Mouse (Mus musculus) B cell, adult 2 months (primary cell): ENCODE results near the gene Tm7sf2.
"Not testable (repeated sequence)": the region's sequence is repeated elsewhere in the genome, so short reads cannot be mapped to it uniquely, and the experiment has no call there.

Source experiments
- DNase-seq, 2 experiments: peaks; one replicate each; pipeline ENCODE4 v3.0.0; 2022

Tm7sf2 gene

DNA sequence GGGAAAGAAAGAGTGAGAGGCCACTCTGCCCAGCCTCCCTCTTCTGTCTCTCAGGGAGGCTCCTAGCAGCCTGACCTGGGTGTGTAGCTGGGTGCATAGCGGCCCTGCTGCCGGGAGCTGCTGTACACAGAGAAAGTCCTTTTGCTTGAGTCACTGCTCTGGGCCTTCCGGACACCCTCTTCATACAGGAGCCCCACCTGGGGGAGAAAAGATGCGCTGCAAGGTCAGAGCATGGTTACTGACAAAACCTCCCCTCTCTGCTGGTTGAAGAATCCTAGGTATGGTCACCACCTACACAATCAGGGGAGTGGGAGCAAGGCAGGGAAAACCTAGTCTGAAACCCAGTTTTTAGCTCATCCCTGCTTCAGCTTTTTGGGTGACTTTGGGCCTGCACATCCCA lies 778 bp upstream of the Tm7sf2 start:
- DNase-seq: peak; percentile 50 to 54

- peak; percentile 91 for DNase-seq
These were observed 1.0 kb downstream of the Tm7sf2 start for GRCm38 (mm10) chr19:6067011-6067723.

- no peak for DNase-seq
These were observed 1.6 kb downstream of the Tm7sf2 start for GRCm38 (mm10) chr19:6066571-6066970.

GRCm38 (mm10) chr19:6063081-6063480 lies 5.1 kb downstream of the Tm7sf2 start:
- DNase-seq: no peak

DNA sequence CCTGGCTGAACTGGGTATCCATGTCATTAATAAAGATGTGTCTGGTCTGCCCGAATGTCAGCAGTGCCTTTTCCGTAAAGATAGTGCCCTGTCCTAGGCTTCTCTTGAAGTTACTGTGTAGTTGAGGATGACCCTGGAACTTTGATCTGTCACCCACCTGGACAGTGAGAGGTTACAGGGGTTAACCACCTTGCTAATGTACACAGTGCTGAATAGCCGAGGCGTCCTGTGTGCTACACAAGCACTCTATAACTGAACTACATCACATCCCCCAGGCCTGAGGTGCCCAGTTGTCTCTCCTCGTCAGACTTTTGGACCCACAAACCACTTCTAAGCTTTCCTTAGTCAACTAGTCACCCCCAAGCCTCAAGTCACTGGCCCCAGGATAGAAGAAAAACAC lies 5.8 kb downstream of the Tm7sf2 start:
- no peak for DNase-seq

DNA sequence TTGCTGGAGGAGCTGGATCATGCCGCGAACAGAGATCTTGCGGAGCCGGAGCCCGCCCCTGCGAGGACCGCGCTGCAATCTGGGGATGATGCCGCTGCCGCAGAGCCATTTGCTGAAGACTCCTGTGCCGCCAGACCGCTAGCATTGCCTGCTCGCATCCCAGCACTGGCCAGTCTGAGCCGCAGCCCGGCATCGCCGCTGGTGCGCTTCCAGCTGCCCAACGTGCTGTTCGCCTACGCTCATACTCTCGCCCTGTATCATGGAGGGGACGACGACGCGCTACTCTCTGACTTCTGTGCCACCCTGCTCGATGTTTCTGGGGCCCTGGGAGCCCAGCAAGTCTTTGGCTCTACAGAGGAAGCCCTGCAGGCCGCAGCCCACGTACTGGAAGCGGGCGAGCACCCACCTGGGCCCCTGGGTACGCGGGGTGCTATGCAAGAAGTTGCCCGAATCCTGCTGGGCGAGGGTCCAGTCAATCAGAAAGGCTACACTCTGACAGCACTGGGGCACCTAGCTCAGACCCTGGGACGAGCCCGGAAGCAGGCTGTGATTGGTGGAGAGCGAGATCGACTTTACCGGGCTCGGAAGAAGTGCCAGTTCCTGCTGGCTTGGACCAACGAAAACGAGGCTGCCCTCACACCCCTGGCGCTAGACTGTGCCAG lies 6.4 kb downstream of the Tm7sf2 start:
- peak; percentile 50 to 55 for DNase-seq

- DNase-seq: peak; percentile 93 to 95
These were observed 7.1 kb downstream of the Tm7sf2 start, which contains the start of gene Znhit2 for GRCm38 (mm10) chr19:6061021-6061533. TSS of gene Znhit2 (plus strand) at chr19:6061192.

DNA sequence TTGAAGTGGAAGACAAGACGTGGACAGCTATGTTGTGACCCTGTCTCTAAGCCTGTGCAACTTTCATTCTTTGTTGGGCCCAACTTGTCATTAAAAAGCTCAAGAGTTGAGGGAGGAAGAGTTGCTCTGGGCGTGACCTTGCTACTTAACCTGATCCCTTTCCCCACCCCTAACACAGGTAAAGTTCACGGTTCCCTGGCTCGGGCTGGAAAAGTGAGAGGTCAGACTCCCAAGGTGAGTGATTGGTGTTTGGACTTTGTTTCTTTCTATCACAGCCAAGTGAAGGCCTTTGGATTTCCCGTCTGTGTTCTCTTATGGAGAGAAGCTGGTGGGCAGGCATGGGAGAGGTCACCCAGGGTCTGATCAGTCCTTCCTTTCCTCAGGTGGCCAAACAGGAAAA lies 9.2 kb downstream of the Tm7sf2 start:
- DNase-seq: no peak

DNA sequence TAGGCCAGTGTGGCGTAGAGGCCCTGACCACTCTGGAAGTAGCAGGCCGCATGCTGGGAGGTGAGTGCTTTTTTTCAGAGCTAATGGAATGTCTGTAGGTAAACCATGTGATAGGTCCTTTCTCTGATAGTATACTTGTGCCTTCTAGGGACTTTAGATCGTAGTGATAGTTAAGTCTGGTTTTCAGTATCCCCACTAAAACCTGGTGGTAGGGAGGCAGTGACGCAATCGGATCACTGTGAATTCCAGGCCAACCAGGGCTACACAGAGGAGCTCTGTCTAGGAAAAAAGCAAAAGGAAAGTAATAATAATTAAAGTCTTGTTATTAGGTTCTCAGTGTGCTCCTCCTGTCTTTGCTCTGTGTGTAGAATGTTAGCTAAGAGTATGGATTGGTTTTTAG lies 9.7 kb downstream of the Tm7sf2 start:
- no peak for DNase-seq

DNA sequence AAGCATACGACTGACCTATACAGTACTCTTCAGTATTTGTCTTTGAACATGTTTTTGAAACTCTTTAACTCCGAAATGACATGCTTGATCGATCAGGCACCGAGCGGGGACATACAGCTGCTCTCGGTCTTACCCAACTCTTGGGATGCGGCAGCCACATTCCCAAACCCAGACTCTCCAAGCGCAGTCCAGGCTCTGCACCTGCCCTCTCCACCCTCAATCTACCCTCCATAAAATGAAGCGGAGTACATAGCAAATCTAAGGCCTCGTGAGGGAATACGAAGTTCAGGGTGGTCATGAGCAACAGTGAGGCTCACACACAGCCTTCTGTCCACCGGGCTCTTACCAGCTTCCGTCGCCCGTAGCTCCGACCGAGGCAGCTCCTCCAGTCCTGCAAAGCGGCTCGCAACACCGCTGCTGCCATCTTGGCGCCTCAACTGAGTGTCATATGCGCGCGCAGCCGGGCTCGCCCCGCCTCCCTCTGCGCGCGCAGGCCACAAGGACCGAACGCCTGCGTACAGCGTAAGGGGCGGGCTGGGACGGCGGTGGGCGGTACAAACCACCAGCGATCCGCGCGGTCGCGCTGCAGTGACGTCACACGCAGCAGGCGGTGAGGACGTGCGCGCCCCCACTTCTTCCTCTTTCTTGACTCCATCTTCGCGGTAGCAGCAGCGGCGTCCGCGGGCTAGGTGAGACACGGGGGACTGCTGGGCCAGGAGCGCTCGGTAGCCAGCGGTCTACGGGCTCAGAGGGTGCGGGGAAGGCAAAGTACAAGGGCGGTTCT lies 10.7 kb downstream of the Tm7sf2 start, which contains the start of the genes Mrpl49 and Fau:
Gene Mrpl49, minus strand, starts transcription at position 473 of the 784 bp plus-strand sequence.
Gene Fau, plus strand, starts transcription at position 532 of the 784 bp plus-strand sequence.
- peak; percentile 99 for DNase-seq

DNA sequence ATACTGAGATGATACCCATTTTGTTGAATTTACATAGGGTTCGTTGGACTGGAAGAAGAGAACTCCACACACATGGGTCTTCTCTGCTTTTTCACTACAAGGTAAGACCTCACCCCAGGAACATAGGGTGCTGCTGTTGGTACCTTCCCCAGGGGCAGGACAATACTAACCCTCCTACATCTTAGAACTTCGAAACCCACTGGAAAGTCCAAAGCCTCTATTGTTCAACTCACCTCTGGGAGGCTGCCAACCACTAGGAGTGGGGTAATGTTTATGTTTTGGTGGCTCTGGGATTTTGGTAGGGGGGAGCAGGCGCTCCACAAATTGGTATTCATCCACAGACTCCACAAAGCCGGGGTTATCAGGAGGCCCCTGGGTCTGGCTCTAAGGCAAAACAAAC lies 11.5 kb downstream of the Tm7sf2 start:
- DNase-seq: no peak

GRCm38 (mm10) chr19:6054296-6054695 lies 13.9 kb downstream of the Tm7sf2 start:
- DNase-seq: no peak

DNA sequence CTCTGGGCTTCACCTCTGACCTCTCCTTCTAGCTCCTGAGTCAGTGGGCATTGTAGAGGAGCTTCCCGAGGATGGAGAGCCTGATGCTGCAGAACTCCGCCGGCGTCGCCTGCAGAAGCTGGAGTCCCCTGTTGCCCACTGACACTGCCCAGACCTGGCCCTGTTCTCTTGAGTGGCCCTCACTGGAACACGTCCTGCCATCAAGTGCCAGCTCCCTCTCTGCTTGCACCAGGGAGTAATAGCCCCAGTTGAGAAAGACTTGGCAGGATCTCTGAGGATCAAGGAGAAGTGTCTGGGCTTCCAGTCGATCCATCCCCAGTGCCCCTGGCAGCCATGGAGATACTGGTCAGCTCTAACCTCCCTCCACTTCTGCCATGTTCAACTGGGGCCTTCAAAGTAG lies 15.7 kb downstream of the Tm7sf2 start:
- DNase-seq: no peak

DNA sequence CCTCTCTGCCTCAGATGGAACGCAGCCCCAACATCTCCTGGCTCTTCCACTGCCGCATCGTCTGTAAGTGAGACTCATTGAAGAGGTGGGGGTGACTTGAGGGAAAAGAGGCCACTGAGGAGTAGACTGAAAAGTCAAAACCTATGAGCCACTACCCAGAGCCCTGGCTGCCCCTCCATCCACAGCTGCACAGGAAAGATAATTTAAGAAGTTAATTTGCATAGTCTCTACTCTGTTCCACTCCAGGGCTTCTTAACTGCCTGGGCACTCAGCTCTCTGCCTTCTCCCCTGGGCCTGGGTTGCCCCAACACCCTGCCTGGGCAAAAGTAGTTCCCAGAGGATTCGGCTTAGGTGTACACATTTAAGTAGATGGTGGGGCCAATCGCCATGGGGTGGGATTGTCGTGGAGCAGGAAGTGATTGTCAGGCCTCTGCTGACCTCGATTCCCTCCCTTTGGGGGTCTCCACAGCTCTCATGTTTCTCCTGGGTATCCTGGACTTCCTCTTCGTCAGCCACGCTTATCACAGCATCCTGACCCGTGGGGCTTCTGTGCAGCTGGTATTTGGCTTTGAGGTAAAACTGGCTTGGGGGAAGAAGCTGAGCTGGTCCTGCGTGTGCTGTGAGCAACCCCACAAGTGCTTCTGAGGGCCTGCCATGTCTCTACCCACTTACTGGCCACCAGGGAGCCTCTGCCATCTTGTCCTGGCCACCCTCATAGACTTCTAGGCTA lies 19.3 kb downstream of the Tm7sf2 start:
- peak; percentile 71 to 72 for DNase-seq

- DNase-seq: no peak
These were observed 20.3 kb downstream of the Tm7sf2 start for GRCm38 (mm10) chr19:6047899-6048166.

- DNase-seq: peak in 1 of 2 experiments; percentile 35
These were observed 20.8 kb downstream of the Tm7sf2 start for GRCm38 (mm10) chr19:6047154-6047898.

DNA sequence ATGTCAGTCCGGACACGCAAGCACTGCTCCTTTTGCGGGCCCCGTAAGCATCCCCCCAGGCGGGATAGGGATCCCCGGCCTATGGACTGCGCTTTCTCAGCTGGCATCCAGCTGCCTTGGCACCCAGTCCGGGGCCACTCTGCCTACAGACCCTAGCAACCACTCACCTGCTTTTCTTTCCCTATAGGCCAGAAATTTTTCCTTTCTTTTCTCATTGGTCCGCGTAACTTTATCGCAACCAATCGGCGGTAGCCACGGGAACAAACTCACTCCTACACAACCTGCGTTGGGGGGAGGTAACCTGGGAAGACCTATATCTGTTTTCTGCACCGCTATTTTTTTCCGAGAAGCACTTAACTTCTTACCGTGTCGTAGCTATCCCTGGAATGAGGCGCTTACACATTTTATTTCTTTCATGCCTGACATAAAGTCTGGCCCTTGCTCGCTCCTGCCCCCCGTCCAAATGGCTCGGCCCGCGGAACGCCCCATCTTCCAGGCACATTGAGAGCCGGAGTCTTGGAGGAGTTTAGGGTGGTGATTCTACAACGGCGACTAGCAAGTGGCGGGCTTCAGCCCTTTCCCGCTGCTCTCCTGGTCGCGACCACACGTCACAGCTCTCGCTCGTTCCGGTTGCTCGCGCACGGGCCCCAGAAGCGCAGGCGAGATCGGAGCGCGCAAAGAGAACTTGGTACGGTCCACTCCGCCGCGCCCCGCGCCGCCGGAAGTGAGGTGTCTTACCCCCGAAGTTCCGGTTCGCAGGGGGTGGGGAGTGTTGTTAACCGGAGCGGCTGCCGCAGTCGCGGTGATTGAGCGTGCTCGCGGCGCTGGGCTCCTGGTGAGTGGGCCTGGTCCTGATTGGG lies 21.6 kb downstream of the Tm7sf2 start, which contains the start of gene Syvn1:
Gene Syvn1, plus strand, starts transcription at position 283 of the 860 bp plus-strand sequence.
- DNase-seq: peak; percentile 89 to 92

DNA sequence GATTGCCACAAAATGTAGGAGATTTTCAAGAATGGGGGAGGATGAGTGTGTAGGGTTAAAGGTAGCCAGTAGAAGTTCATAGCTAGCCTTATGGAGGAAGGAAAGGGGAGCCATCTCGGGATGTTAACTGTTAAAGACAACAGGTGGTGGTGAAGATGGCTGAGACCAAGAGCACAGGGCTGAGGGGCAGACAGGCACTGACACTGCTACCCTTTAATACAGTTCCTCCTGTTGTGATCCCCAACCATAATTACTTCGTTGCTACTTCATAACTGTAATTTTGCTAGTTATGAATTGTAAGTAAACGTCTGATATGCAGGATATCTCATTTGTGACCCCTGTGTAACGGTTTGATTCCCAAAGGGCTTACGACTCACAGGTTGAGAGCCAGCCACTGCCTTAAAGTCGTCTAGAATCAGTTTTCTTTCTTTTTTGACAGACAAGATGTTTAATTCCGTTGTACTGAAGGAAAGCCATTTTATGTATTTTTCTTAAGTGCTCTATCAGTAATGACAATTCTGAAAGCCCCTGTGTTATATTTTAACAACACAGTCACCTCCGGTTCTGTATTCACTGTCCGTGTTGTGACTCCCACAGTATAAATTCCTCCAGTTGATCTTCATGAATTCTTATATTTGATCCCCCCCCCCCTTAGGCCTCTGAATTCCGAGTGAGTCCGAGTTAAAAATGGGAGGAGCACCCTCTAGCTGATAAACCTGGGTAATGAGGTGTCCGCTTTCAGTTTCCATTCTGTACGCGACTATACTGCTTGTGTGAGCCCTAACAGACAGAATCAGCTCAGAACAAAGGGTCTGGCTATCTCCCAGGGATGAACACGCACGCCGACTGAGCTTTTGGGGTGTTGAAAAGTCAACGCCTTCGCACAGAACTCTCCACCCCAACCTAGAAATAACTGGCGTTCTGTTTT lies 22.5 kb downstream of the Tm7sf2 start:
- no peak for DNase-seq

GRCm38 (mm10) chr19:6044102-6044501 lies 24.1 kb downstream of the Tm7sf2 start:
- DNase-seq: not testable (repeated sequence)

- DNase-seq: no peak
These were observed 25.9 kb downstream of the Tm7sf2 start for GRCm38 (mm10) chr19:6042293-6042692.
